In genomic region chr4:27979781-27980180, GRCm38 (mm10) we compare ENCODE assay signal across 23 mouse cellular contexts.
DNase-seq lines count a peak whose midpoint lies in the region; ATAC-seq and TF ChIP-seq lines count a peak whose summit lies in the region.
"Had no signal": no experiment of that assay in that cellular context is flagged by ENCODE, and none has a peak within 500 bp of the region (broad histone marks: within the 10 kb centered on the region; RNA-seq: fewer than 3 reads in every experiment).

No protein-coding gene starts in this region.

- no peak for TF ChIP-seq CTCF in brain, embryonic 14.5 days (IDR thresholded peaks at IDR 0.05; ENCODE audit: borderline replicate concordance, extremely low read depth, insufficient read depth, insufficient read length)

- 0 out of 2 replicates have a peak, but pooled peaks have one; percentile 70 for ATAC-seq in forebrain, embryonic 11.5 days (replicated peaks; ENCODE audit: low FRiP score)
- ATAC-seq in forebrain, embryonic 15.5 days (replicated peaks) = peak; percentile 72; the same call in 1 of the 2 replicates
- ATAC-seq in midbrain, embryonic 13.5 days = no peak
- ATAC-seq: Patski had no signal

- no peaks in the 10 kb centered on the region for H3K36me3 ChIP-seq in forebrain, embryonic 11.5 days (ENCODE audit: control insufficient read depth, insufficient read depth, low read length)
- H3K36me3 ChIP-seq in forebrain, embryonic 10.5 days (replicated peaks) = no peaks in the 10 kb centered on the region
- no peaks in the 10 kb centered on the region for H3K36me3 ChIP-seq in forebrain, embryonic 15.5 days
- no peaks in the 10 kb centered on the region for H3K36me3 ChIP-seq in midbrain, embryonic 13.5 days
- H3K36me3 ChIP-seq: embryonic facial prominence, embryonic 12.5 days; G1E; heart, embryonic 13.5 days; liver, embryonic 15.5 days had no signal

- no peak for DNase-seq in forebrain, embryonic 11.5 days (ENCODE audit: low spot score)
- DNase-seq in forebrain, embryonic 10.5 days (ENCODE audit: extremely low spot score, low spot score) = no peak
- peak; percentile 73 for DNase-seq in brain, embryonic 14.5 days (ENCODE audit: low read depth)
- DNase-seq in spleen, postnatal 4 days (ENCODE audit: low spot score in 2 of 2) = no peak
- no peak for DNase-seq in cerebellum, adult 11 months
- DNase-seq in adrenal gland, postnatal 25 days = no peak
- DNase-seq: adrenal gland, postnatal 10 days; cerebellum, adult 18-20 months; cerebellum, postnatal 14 days; heart, adult 2 months; heart, postnatal 10 days; kidney, adult 11 months; kidney, postnatal 25 days; lung, postnatal 36 days; right cerebral cortex, postnatal 14 days had no signal

- H3K27me3 ChIP-seq in forebrain, embryonic 11.5 days (ENCODE audit: control insufficient read depth, insufficient read depth, low read length) = no peaks in the 10 kb centered on the region
- H3K27me3 ChIP-seq in forebrain, embryonic 10.5 days (ENCODE audit: poor library complexity, severe bottlenecking) = peaks cover 4% of the 10 kb centered on the region; the same call in 1 of the 2 replicates
- H3K27me3 ChIP-seq in forebrain, embryonic 15.5 days = no peaks in the 10 kb centered on the region
- peaks cover 50% of the 10 kb centered on the region for H3K27me3 ChIP-seq in midbrain, embryonic 13.5 days
- H3K27me3 ChIP-seq: embryonic facial prominence, embryonic 12.5 days; heart, embryonic 13.5 days; liver, embryonic 15.5 days; Patski had no signal

- H3K4me2 ChIP-seq in forebrain, embryonic 11.5 days (ENCODE audit: low read depth, low read length, severe bottlenecking) = no peak overlapping the region
- peak overlapping the region; percentile 23 for H3K4me2 ChIP-seq in forebrain, embryonic 15.5 days (replicated peaks)
- H3K4me2 ChIP-seq in midbrain, embryonic 13.5 days (replicated peaks) = peak overlapping the region; percentile 32
- H3K4me2 ChIP-seq: embryonic facial prominence, embryonic 12.5 days; heart, embryonic 13.5 days; hindbrain, embryonic 14.5 days; liver, embryonic 15.5 days had no signal

- no peaks in the 10 kb centered on the region for H3K9me3 ChIP-seq in forebrain, embryonic 11.5 days (ENCODE audit: control insufficient read depth, low read length)
- H3K9me3 ChIP-seq in forebrain, embryonic 10.5 days = no peaks in the 10 kb centered on the region
- H3K9me3 ChIP-seq in forebrain, embryonic 15.5 days = no peaks in the 10 kb centered on the region
- H3K9me3 ChIP-seq in midbrain, embryonic 13.5 days = no peaks in the 10 kb centered on the region
- H3K9me3 ChIP-seq: embryonic facial prominence, embryonic 12.5 days; G1E; heart, embryonic 13.5 days; liver, embryonic 15.5 days had no signal

- 36% methylated on average over 10 of the region's 10 CpGs for WGBS in forebrain, embryonic 11.5 days
- 45% methylated on average over 10 of the region's 10 CpGs for WGBS in forebrain, embryonic 10.5 days
- WGBS in forebrain, embryonic 15.5 days = 21% methylated on average over 10 of the region's 10 CpGs
- WGBS in midbrain, embryonic 13.5 days = 23% methylated on average over 10 of the region's 10 CpGs

- H3K4me1 ChIP-seq in forebrain, embryonic 11.5 days (replicated peaks; ENCODE audit: control insufficient read depth, insufficient read depth, low read length) = no peaks in the 10 kb centered on the region
- H3K4me1 ChIP-seq in forebrain, embryonic 10.5 days = peaks cover 25% of the 10 kb centered on the region
- H3K4me1 ChIP-seq in forebrain, embryonic 15.5 days = peaks cover 4% of the 10 kb centered on the region; the same call in 1 of the 2 replicates
- 0 out of 2 replicates have a peak, but pooled peaks cover 2% of the 10 kb centered on the region for H3K4me1 ChIP-seq in midbrain, embryonic 13.5 days (replicated peaks)
- H3K4me1 ChIP-seq: embryonic facial prominence, embryonic 12.5 days; heart, embryonic 13.5 days; liver, embryonic 15.5 days had no signal

- H3K27ac ChIP-seq in forebrain, embryonic 11.5 days (ENCODE audit: low read depth, low read length) = no peak overlapping the region
- H3K27ac ChIP-seq in forebrain, embryonic 10.5 days = no peak overlapping the region
- no peak overlapping the region for H3K27ac ChIP-seq in forebrain, embryonic 15.5 days (replicated peaks)
- no peak overlapping the region for H3K27ac ChIP-seq in midbrain, embryonic 13.5 days
- H3K27ac ChIP-seq: embryonic facial prominence, embryonic 12.5 days; heart, adult 2 months; heart, embryonic 13.5 days; hindbrain, embryonic 14.5 days; liver, embryonic 15.5 days had no signal

- no peak overlapping the region for H3K4me3 ChIP-seq in forebrain, embryonic 11.5 days (ENCODE audit: low read depth, low read length)
- no peak overlapping the region for H3K4me3 ChIP-seq in forebrain, embryonic 10.5 days
- H3K4me3 ChIP-seq in forebrain, embryonic 15.5 days = no peak overlapping the region
- H3K4me3 ChIP-seq in midbrain, embryonic 13.5 days (replicated peaks) = no peak overlapping the region
- H3K4me3 ChIP-seq: embryonic facial prominence, embryonic 12.5 days; heart, adult 2 months; heart, embryonic 13.5 days; liver, embryonic 15.5 days had no signal

- TF ChIP-seq POLR2A in brain, embryonic 14.5 days (IDR thresholded peaks at IDR 0.05; ENCODE audit: borderline replicate concordance, extremely low read depth, insufficient read depth, insufficient read length, poor library complexity, severe bottlenecking) = no peak

- H3K9ac ChIP-seq in forebrain, embryonic 11.5 days (ENCODE audit: low read length) = no peak overlapping the region
- no peak overlapping the region for H3K9ac ChIP-seq in forebrain, embryonic 15.5 days (replicated peaks)
- no peak overlapping the region for H3K9ac ChIP-seq in midbrain, embryonic 13.5 days (replicated peaks)
- H3K9ac ChIP-seq: embryonic facial prominence, embryonic 12.5 days; heart, embryonic 13.5 days; hindbrain, embryonic 14.5 days; liver, embryonic 15.5 days had no signal
